In the genomic region with DNA sequence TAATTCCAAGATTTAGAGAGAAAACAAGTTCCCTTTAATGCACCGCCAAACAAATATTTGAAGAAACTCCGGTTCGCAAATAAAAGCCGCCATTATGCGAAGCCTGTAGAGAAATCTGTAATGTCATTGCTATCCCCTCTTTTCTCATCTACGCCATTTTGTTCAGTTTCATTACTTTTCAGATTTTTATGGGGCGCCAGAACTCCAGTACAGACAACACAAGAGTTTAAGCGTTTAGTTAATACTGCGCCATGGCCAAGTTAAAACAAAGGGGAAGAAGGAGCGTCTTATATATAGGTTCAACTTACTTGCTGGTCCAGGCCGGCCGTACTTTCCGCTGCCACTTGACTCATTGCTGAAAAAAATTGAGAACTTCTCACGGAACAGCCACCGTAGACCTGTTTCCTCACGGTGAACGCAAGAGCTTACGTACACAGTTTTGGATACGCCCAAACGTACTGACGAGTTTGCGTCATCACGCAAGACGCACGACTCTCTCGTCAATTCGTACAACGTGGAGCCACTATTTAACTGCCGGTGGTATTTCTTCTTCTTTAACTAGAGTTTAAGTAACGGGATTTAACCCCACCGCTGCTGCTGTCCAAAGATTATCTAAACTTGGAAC, we compare ENCODE assay signal across 8 mouse cellular contexts. TPM values are rescaled to one million over a fixed set of nuclear protein-coding genes. Genes with fewer than 3 reads are reported as not detected.
A peak's percentile ranks its signal among the peaks of the same experiment; 100 is the strongest.
DNase-seq lines count a peak whose midpoint lies in the region; ATAC-seq lines count a peak whose summit lies in the region.

TSS of gene Ddx3y (minus strand) at position 459 of the 625 bp plus-strand sequence.

- peak; percentile 80 for DNase-seq in adrenal gland, postnatal 10 days
- no peak for DNase-seq in adrenal gland, adult 2 months
- DNase-seq in ZHBTc4 (ENCODE audit: low read depth, low spot score): peak; percentile 42
- peak; percentile 56 for DNase-seq in large intestine, adult 2 months (ENCODE audit: low read depth, low spot score)
- DNase-seq in right cerebral cortex, postnatal 25 days: peak; percentile 58

- H3K27me3 ChIP-seq in embryonic facial prominence, embryonic 15.5 days: no peaks in the 10 kb centered on the region
- H3K27me3 ChIP-seq in heart, embryonic 14.5 days (ENCODE audit: control insufficient read depth, insufficient read depth, low read length): no peaks in the 10 kb centered on the region
- H3K27me3 ChIP-seq in megakaryocyte, embryonic 14.5 days (replicated peaks): no peaks in the 10 kb centered on the region

- ATAC-seq in embryonic facial prominence, embryonic 15.5 days (ENCODE audit: insufficient number of reproducible peaks, low FRiP score, low TSS enrichment, low read depth): peak; percentile 80; the same call in 1 of the 2 replicates
- ATAC-seq in heart, embryonic 14.5 days (ENCODE audit: insufficient number of reproducible peaks, insufficient read depth, low FRiP score, low read depth): no peak

- peak within 1 kb of the TSS; percentile 85 for H3K27ac ChIP-seq in embryonic facial prominence, embryonic 15.5 days (replicated peaks)
- peak within 1 kb of the TSS; percentile 69 to 81; a peak in 3 of 4 replicates for H3K27ac ChIP-seq in heart, embryonic 14.5 days (replicated peaks in 1 of 2; ENCODE audit: control insufficient read depth in 1 of 2, insufficient read depth in 1 of 2, low read depth in 2 of 2, low read length in 2 of 2)

- H3K4me3 ChIP-seq in embryonic facial prominence, embryonic 15.5 days (replicated peaks): peak within 1 kb of the TSS; percentile 44
- H3K4me3 ChIP-seq in heart, embryonic 14.5 days (ENCODE audit: control insufficient read depth in 1 of 2, insufficient read depth in 1 of 2, low read depth in 1 of 2, low read length in 2 of 2): peak within 1 kb of the TSS; percentile 45
- H3K4me3 ChIP-seq in megakaryocyte, embryonic 14.5 days (replicated peaks): peak within 1 kb of the TSS; percentile 89

- no peaks in the 10 kb centered on the region for H3K36me3 ChIP-seq in embryonic facial prominence, embryonic 15.5 days
- H3K36me3 ChIP-seq in heart, embryonic 14.5 days (ENCODE audit: control insufficient read depth, insufficient read depth, low read length): no peaks in the 10 kb centered on the region; the same call in 1 of the 2 replicates
- no peaks in the 10 kb centered on the region for H3K36me3 ChIP-seq in megakaryocyte, embryonic 14.5 days (replicated peaks; ENCODE audit: low read length)

- H3K9ac ChIP-seq in embryonic facial prominence, embryonic 15.5 days: 0 out of 2 replicates have a peak within 1 kb of the TSS, but pooled peaks have one; percentile 15
- H3K9ac ChIP-seq in heart, embryonic 14.5 days (ENCODE audit: low read length): peak within 1 kb of the TSS; percentile 67

- 8% methylated on average over 31 of the region's 31 CpGs for WGBS in embryonic facial prominence, embryonic 15.5 days
- 7% methylated on average over 23 of the region's 31 CpGs for WGBS in heart, embryonic 14.5 days
- under 1% methylated on average over 30 of the region's 31 CpGs for WGBS in large intestine, adult 2 months

- H3K4me1 ChIP-seq in embryonic facial prominence, embryonic 15.5 days: no peaks in the 10 kb centered on the region
- H3K4me1 ChIP-seq in heart, embryonic 14.5 days (ENCODE audit: control insufficient read depth in 2 of 2, insufficient read depth in 2 of 2, low read length in 2 of 2): no peaks in the 10 kb centered on the region
- H3K4me1 ChIP-seq in megakaryocyte, embryonic 14.5 days: no peaks in the 10 kb centered on the region

- H3K4me2 ChIP-seq in embryonic facial prominence, embryonic 15.5 days (replicated peaks): 0 out of 2 replicates have a peak within 1 kb of the TSS, but pooled peaks have one; percentile 19
- H3K4me2 ChIP-seq in heart, embryonic 14.5 days (ENCODE audit: low read length): peak within 1 kb of the TSS; percentile 50

- H3K9me3 ChIP-seq in embryonic facial prominence, embryonic 15.5 days (replicated peaks): no peaks in the 10 kb centered on the region
- no peaks in the 10 kb centered on the region for H3K9me3 ChIP-seq in heart, embryonic 14.5 days (ENCODE audit: control insufficient read depth, low read length)
- no peaks in the 10 kb centered on the region for H3K9me3 ChIP-seq in megakaryocyte, embryonic 14.5 days

RNA-seq across cellular contexts. Expression of gene Ddx3y, which starts in this region (rescaled TPM):
- total RNA-seq in adrenal gland, postnatal 10 days (2021): 10 to 100 TPM in 1 of 2 experiments, not detected in 1; 77.7 TPM
- 10 to 100 TPM in 1 of 2 experiments, not detected in 1; 84.1 TPM for total RNA-seq in adrenal gland, adult 2 months (2021)
- polyA plus RNA-seq in adrenal gland, adult 2 months (2012; rRNA removed): 0.22 TPM in 1 of 2 replicates, not detected in the other
- polyA plus RNA-seq in embryonic facial prominence, embryonic 15.5 days (2015; fragmentation: Nextera tagmentation; extraction: Ambion mirVana): 23.8 and 27.0 TPM in 2 replicates
- polyA plus RNA-seq in heart, embryonic 14.5 days (2014; fragmentation: Nextera tagmentation; extraction: Ambion mirVana): 35.2 TPM in 1 of 2 replicates, not detected in the other
- polyA plus RNA-seq in large intestine, adult 2 months (2012; rRNA removed): 3.2 TPM in 1 of 2 replicates, not detected in the other
- 0.55 TPM in 1 of 2 replicates, not detected in the other for polyA plus RNA-seq in megakaryocyte, embryonic 14.5 days (2012; ENCODE audit: insufficient read depth, low replicate concordance)
